Mouse (Mus musculus) spleen, adult 2 months (tissue): ENCODE data around the gene Cog5. TPM values are rescaled to one million over a fixed set of nuclear protein-coding genes. Genes with fewer than 3 reads are reported as not detected.

ENCODE experiments used
- DNase-seq, 2 experiments: peaks; one replicate each; pipeline versions ENCODE4 v3.0.0 to v3.0.0-alpha.2; 2012 to 2021; ENCODE audit warnings: low spot score in 2 of 2, low read depth in 1 of 2
- H3K27ac ChIP-seq: fragments of 200-500 bp; 2 replicates; pipeline ENCODE4 v1.5.1; 2012; ENCODE audit warnings: low read length, inconsistent platforms; ENCODE audit not compliant: insufficient read depth
- H3K27me3 ChIP-seq: fragments of 200-500 bp; 2 replicates; pipeline ENCODE4 v1.6.1; 2012; ENCODE audit warnings: mild to moderate bottlenecking, moderate library complexity, low read length, inconsistent platforms; ENCODE audit not compliant: control insufficient read depth, insufficient read depth
- H3K36me3 ChIP-seq: fragments of 200-500 bp; 2 replicates; pipeline ENCODE4 v1.6.1; 2012; ENCODE audit warnings: mild to moderate bottlenecking, low read length, inconsistent platforms; ENCODE audit not compliant: control insufficient read depth, insufficient read depth
- H3K4me1 ChIP-seq: fragments of 200-500 bp; 2 replicates; pipeline ENCODE4 v1.6.1; 2011; ENCODE audit warnings: inconsistent platforms; ENCODE audit not compliant: control insufficient read depth, insufficient read depth, insufficient read length
- H3K4me3 ChIP-seq: fragments of 200-500 bp; 2 replicates; pipeline ENCODE4 v1.5.1; 2011; ENCODE audit warnings: mild to moderate bottlenecking, inconsistent platforms; ENCODE audit not compliant: insufficient read depth, insufficient read length; ENCODE audit errors: extremely low read depth
- CTCF ChIP-seq: fragments of 200-500 bp; IDR thresholded peaks from 2 replicates; pipeline ENCODE4 v1.5.1; 2011; ENCODE audit warnings: mild to moderate bottlenecking, inconsistent platforms; ENCODE audit not compliant: insufficient read depth, insufficient read length, insufficient replicate concordance; ENCODE audit errors: extremely low read depth
- POLR2A ChIP-seq: fragments of 200-500 bp; IDR thresholded peaks from 2 replicates; pipeline ENCODE4 v1.6.1; 2011; ENCODE audit warnings: low read depth, low read length, inconsistent platforms
- WGBS: fragments of 180-500 bp; shearing (Covaris S2); methylation state at CpG from one replicate; pipeline ENCODE4 v1.1.7; 2018; 5-methylcytosine and 5-hydroxymethylcytosine counted together
- polyA plus RNA-seq: library from polyadenylated mRNA; depleted of rRNA; stranded (reverse); fragments of >200 nt; gene quantifications from 2 replicates; pipeline ENCODE4 v1.2.3, GENCODE M21; 2012

The Cog5 gene
- polyA plus RNA-seq, 1 experiment, result 11.7 TPM

DNA sequence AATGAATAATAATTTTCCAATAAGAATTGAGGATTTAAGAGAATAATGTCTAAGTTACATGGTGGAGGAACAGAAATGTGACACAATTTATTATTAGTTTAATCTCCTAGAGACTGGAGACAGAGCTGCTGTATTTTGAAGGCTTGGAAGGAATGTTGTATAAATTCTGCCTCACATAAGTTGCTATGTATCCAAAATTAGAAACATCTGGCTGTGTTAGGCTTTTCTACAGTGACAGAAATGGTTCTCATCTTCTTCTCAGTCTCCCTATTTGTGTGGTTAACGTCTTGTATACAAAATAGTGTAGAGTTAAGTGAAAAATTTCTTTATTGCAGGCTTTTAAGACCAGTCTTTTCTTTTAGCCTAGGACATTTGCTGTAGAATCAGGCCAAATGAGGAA, 52.9 kb downstream of the Cog5 start:
- Histone ChIP-seq H3K4me3 (no peak overlapping the region), H3K4me1 (peaks cover 3% of the 10 kb centered on the region; the same call in 1 of the 2 replicates), H3K27me3 (no peaks in the 10 kb centered on the region), H3K27ac (no peak overlapping the region), H3K36me3 (no peaks in the 10 kb centered on the region)
- WGBS, result 85% methylated on average over 1 of the region's 1 CpGs
- TF ChIP-seq CTCF (no peak), POLR2A (no peak)
- DNase-seq, result no peak

DNA sequence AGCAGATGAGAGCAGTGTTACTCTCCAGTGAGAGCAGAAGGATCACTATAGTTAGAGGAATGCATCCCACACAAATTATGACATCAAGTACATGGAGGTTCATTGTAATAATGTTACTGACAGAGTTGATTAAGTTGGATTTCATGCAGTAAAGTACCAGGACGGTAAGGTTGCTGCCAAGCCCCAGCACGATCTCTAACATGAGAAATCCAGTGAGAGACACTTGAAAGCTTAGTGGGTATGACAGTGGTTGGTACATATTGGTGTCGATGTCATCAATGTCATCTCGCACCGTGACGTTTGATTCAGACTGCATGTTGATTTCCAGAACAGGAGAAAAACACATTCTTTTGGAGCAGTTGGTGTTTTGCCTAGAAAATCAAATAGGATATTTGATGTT, 55.0 kb downstream of the Cog5 start:
- TF ChIP-seq POLR2A (no peak), CTCF (no peak)
- Histone ChIP-seq H3K27ac (no peak overlapping the region), H3K36me3 (no peaks in the 10 kb centered on the region), H3K4me3 (no peak overlapping the region), H3K27me3 (no peaks in the 10 kb centered on the region), H3K4me1 (peaks cover 3% of the 10 kb centered on the region; the same call in 1 of the 2 replicates)
- DNase-seq, result no peak
- 93% methylated on average over 6 of the region's 6 CpGs for WGBS

DNA sequence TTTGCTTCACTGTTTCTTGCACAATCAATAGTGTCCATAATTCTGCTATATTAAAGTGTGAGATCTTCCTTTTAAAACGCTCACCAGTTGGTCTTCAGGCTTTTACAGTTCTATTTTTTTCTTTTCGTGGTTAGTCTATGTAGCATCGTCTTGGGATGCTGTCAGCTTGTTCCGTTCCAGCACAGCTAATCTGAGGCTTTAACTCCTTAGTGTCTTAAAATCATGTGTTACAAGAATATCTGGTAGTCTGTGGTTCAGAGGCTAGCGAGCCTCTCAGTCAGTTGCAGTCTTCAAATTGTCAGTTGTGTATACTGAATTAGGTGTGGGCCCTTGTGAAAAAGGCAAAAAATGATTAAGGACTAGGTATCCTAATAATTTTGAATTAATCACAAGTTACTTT, 57.6 kb downstream of the Cog5 start:
- 58% methylated on average over 5 of the region's 5 CpGs for WGBS
- Histone ChIP-seq H3K4me1 (peaks cover 3% of the 10 kb centered on the region; the same call in 1 of the 2 replicates), H3K4me3 (no peak overlapping the region), H3K36me3 (no peaks in the 10 kb centered on the region), H3K27ac (no peak overlapping the region), H3K27me3 (no peaks in the 10 kb centered on the region)
- TF ChIP-seq CTCF, result no peak
- no peak for TF ChIP-seq POLR2A
- no peak for DNase-seq

DNA sequence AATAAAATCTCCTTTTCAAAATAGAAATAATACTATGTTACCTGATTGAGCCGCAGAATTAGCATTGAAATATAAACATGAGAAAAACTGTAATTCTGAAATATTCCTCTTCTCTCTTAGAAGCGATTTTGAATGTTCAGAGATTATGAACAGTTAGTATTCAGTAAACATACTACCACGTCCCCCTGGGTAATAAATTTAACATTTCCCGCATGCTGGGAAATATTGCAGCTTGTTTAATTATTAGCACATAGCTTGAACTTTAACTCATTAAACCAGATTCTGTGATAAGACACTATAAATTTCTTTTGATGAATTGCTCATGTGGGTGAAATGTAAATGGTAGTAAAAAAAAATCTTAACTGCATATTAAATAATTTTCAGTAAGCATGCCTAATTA, 58.1 kb downstream of the Cog5 start:
- Histone ChIP-seq H3K27ac (no peak overlapping the region), H3K4me1 (peaks cover 3% of the 10 kb centered on the region; the same call in 1 of the 2 replicates), H3K36me3 (no peaks in the 10 kb centered on the region), H3K4me3 (no peak overlapping the region), H3K27me3 (no peaks in the 10 kb centered on the region)
- DNase-seq, result no peak
- TF ChIP-seq POLR2A, result no peak
- TF ChIP-seq CTCF, result no peak
- WGBS, result 93% methylated on average over 4 of the region's 4 CpGs

DNA sequence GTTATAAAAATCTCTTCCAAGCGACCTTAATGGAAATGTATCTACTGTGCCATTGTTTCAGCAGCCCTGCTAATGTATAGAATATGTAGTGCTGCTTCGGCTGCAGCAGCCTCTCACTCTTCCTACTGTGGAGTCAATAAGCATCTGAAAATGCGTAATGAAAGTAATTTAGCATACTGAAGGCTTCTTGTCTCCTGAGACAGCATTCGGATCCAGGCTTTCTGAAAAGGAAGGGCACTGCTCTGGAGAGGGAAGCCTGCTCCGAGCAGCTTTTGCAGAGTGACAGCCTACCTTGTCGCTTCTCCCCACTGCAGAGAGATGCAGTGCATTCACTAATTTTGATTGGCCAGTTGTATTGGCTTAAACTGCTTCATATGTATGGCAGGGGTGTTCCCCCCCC, 58.9 kb downstream of the Cog5 start, which contains the start of gene Gpr22:
TSS of gene Gpr22 (minus strand) at position 348 of the 400 bp plus-strand sequence.
- 88% methylated on average over 6 of the region's 6 CpGs for WGBS
- Histone ChIP-seq H3K27ac (no peak within 1 kb of the TSS), H3K4me1 (peaks cover 3% of the 10 kb centered on the region; the same call in 1 of the 2 replicates), H3K4me3 (no peak within 1 kb of the TSS), H3K27me3 (no peaks in the 10 kb centered on the region), H3K36me3 (no peaks in the 10 kb centered on the region)
- TF ChIP-seq CTCF (no peak), POLR2A (no peak)
- DNase-seq, result no peak

DNA sequence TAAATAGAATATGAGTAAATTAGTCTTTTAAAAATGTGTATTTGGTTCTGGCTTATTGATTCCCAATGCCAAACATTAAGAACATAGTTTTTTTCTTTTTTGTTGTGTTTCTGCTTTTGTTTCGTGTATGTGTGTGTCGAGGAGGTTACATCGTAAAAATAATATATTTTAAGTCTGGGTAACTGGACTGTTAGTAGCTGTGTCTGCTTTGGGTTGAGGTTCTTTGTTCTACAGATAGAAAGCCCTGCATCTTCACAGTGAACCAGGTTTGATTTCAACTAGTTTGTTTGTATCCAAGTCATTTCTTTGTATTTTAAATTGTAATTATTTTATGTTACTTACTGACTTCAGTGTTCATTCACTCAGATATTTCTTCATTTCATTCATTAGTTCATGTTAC, 59.4 kb downstream of the Cog5 start:
- TF ChIP-seq CTCF, result no peak
- TF ChIP-seq POLR2A, result no peak
- no peak overlapping the region for H3K27ac ChIP-seq
- H3K4me3 ChIP-seq, result no peak overlapping the region
- H3K36me3 ChIP-seq, result no peaks in the 10 kb centered on the region
- WGBS, result 91% methylated on average over 3 of the region's 3 CpGs
- H3K27me3 ChIP-seq, result no peaks in the 10 kb centered on the region
- peaks cover 5% of the 10 kb centered on the region for H3K4me1 ChIP-seq
- DNase-seq, result no peak

DNA sequence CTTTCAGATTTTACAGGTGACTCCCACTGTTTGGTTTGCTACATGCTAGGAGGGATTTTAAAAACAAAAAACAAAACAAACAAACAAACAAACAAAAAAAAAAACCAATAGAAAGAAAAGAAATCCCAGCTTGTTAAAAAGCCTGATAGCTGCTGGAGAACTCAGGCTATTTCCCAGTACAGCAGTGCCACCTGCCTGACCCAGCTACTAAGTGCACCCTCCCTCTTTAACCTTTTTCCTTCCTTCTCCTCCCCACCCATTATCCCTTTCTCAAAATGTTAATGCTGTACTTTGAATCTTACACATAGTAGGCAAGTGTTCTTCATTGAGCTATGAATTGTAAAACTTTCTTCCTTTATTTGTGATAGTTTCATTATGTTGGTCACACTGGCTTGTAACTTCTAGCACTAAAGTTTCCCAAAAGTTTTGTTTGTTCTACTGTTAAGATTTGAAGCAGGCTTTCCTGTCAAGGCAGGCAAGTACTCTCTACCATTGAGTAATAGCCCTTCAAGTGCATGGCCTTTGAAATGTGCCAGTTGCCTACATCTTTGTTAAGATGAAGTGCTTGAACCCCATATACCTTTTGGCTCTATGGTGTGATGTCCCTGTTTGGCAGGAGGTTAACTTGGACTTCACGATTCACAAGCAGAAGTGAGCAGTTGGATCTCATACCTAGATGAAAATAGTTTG, 65.1 kb downstream of the Cog5 start:
- Histone ChIP-seq H3K4me1 (peaks cover 6% of the 10 kb centered on the region; the same call in 1 of the 2 replicates), H3K36me3 (no peaks in the 10 kb centered on the region), H3K27me3 (no peaks in the 10 kb centered on the region), H3K4me3 (no peak overlapping the region), H3K27ac (no peak overlapping the region)
- no peak for DNase-seq
- TF ChIP-seq CTCF (peak; percentile 20; the same call in 1 of the 2 replicates), POLR2A (no peak)
- WGBS, result 93% methylated on average over 1 of the region's 1 CpGs
